Mouse (Mus musculus) mouse embryonic stem cell (cell line): ENCODE data around the gene Cp.
"Not testable (repeated sequence)": the region's sequence is repeated elsewhere in the genome, so short reads cannot be mapped to it uniquely, and the experiment has no call there.

Source experiments
- in situ Hi-C, 2 experiments: fragments of 300-500 bp; cut with MboI; formaldehyde crosslinking; loops; 1 replicate in 1 of 2; 3 replicates in 1 of 2; pipeline ENCODE4 v1.14.3; 2019 to 2020; ENCODE audit warnings: low sequenced_read_pairs in 2 of 2, low pct_unique_long_range_greater_than_20kb in 1 of 2, mixed read lengths in 1 of 2; ENCODE audit not compliant: unreplicated experiment in 1 of 2

Gene Cp

DNA sequence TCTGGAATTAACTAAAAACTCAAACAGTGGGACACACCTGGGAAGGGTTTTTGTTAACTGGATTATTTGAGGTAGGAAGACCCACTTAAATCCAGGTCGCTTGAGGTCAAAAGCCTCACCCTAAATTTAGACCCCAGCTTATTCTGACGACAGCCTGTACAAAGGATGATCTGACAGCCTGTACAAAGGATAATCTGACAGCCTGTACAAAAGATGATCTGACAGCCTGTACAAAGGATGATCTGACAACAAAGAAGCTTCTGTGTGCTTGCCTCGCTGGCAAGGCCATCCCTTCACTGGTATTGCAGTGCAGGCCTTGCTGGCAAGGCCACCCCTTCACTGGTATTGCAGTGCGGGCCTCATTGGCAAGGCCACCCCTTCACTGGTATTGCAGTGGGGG lies 44.0 kb downstream of the Cp start:
- in situ Hi-C loops: no loop called here

DNA sequence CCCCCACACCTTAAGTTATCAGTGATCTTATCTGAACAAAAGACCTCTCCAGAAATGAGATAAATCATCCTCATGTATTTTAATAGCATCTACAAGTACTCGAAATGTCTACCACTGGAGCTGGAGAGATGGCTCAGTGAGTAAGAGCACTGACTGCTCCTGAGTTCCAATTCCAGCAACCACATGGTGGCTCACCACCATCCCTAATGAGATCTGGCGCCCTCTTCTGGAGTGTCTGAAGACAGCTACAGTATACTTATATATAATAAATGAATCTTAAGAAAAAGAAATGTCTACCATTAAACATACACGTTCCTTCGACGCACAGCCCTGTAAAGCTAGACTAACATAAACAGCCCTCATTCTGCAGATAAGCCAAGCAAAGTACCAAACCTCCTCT lies 45.9 kb downstream of the Cp start:
- in situ Hi-C loops: no loop called here

DNA sequence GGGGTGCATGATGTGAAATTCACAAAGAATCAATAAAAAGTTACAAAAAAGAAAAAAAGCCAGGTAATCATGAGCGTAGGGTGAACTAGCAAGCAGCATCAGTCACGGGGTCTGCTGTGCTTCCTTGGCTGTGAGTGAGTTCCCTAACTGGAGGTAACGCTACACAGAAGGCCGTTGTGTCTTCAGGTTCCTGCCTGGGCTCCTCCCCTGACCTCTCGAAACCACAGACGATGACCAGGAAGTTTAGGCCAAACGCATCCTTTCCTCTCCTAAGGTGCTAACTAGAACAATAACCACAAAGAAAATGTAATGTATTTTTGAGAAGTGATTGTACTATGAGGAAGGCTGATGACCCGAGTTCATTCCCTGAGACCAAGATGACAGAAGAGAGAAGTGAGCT lies 47.6 kb downstream of the Cp start:
- in situ Hi-C loops: no loop called here

DNA sequence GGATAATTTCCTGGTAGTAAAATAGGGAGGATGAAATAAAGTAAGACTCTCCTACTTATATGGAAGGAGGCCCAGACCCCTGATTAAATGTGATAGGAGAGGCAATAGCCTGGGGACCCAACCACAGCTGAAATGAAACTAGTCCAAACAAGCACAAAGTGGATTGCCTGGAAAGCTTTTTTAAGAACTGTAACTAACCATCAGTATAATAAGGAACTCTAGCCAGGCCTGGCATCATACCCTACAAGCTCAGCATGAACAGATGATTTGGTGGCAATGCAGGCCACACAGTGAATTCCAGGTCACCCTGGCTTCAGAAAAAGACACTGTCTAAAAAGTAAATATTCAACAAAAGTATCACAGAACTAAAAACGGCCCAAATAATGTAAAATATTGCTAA lies 48.8 kb downstream of the Cp start:
- in situ Hi-C loops: no loop called here

DNA sequence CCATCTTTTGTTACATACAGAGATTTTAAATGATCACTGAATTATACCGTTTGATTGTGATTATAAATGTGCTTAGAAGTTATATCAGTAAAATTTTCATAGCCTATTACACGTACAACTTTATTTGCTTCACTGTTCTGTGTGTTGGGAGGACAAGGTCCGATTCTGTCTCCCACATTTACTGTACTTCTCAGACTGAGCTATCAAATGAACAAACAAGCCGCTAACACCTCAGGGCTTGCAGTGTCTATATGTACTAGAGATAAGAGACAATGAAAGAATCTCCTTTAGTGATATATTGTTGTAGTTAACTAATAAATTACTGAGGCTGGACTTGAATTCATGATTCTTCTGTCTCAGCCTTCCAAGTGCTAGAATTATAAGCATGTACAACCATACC lies 50.4 kb downstream of the Cp start:
- in situ Hi-C loops: no loop called here

DNA sequence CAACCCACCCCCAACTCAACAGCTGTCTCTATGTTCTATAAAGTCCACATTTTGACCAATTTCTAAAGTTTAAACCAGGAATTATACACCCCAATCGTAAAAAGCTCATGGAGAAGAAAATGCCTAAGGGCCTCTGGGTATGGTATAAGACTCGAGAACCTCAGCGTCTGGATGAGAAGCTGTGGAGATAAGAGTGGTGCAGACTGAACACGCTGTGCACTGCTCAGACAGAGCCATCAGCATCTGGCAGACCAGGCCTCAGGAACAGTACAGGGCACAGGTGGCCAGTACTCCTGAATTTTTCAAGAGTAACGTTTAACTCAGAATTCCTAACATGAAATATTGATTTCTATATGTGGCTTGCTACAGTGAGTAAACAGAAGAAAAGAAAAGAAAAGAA lies 50.9 kb downstream of the Cp start:
- in situ Hi-C loops: no loop called here

DNA sequence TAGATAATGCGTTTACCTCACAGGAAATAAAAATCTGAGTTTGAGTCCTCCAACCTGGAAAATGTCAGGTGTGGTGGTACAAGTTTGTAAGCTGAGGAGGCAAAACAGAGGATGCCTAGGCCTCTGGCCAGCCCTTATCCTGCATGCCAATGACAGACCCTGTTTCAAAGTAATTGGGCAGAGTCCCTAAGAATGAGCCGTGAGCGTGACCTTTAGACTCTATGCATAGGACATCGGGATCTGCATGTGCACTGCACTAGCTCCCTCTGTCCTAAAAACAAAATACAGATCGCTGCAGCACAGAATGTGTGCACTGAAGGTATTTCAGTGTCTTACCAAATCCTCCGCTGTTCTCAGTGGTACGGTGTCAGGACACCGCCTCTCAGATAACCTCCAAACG lies 53.6 kb downstream of the Cp start:
- in situ Hi-C loops: no loop called here

DNA sequence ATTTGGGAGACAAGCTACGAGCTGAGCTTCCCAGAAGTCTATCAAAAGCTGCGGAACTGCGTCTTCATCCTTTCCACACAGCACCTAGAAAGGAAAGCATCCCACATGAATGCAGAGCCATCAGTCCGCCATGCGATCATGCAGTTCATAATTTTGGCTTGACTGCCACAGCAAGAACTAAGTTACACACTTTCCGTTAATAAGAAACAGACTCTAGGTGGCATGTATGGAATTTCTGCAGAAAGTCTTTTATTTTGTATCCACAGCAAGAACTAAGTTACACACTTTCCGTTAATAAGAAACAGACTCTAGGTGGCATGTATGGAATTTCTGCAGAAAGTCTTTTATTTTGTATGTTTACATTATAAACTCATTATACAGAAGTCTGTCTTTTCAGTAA lies 54.1 kb downstream of the Cp start:
- in situ Hi-C loops: not testable (repeated sequence)

- in situ Hi-C loops: no loop called here
Observed at GRCm38 (mm10) chr3:20014454-20014853, 57.6 kb downstream of the Cp start.

DNA sequence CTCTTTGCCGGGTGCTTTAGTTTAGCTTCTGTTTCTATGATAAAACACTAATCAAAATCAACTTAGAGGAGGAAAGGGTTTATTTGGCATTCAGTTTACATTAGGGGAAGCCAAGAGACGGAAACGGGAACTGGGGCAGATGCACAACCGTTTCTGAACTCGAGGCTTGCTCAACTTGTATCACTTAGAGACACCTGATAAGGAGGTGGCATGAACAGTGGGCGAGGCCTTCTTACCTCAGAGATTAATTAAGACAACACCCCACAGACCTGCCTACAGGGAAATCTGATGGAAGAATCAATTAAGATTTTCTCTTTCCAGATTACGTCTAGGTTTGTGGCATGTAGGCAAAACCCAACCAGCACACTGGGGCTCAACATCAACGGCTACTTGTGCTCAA lies 61.2 kb downstream of the Cp start:
- in situ Hi-C loops: no loop called here

DNA sequence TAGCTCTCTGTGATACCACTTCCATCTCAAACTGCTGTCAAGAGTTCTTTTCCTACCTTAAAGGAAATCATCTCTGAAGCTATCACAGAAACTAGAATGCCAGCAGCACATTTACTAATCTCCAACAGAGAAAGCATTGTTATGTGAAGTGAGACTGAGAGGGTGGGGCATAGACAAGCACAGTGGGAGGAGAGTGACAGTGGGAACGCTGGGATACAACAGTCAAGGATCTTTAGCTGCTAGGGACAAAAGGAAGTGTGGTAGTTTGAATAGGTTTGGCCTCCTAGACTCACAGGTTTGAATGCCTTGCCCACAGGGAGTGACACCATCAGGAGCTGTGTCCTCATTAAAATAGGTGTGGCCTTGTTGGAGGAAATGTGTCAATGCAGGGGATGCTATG lies 67.0 kb downstream of the Cp start:
- in situ Hi-C loops: no loop called here

DNA sequence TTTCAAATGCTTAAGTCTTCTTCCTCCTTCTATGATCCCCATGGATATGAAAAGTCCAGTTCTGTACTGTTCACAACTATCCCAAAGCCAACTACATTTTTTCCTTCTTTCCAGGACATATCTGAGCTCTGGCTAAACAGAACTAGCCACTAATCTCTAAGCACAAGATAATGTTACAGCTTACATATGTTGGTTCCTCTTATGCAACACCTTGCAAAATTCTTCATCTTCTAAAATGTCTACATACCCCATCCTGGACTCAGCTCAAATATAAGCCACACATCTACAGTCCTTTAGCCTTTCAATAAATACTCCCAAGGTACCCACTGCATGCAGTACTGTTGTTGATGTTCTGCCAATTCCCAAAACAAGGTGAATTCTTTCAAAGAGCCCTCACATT lies 69.6 kb downstream of the Cp start:
- in situ Hi-C loops: no loop called here

DNA sequence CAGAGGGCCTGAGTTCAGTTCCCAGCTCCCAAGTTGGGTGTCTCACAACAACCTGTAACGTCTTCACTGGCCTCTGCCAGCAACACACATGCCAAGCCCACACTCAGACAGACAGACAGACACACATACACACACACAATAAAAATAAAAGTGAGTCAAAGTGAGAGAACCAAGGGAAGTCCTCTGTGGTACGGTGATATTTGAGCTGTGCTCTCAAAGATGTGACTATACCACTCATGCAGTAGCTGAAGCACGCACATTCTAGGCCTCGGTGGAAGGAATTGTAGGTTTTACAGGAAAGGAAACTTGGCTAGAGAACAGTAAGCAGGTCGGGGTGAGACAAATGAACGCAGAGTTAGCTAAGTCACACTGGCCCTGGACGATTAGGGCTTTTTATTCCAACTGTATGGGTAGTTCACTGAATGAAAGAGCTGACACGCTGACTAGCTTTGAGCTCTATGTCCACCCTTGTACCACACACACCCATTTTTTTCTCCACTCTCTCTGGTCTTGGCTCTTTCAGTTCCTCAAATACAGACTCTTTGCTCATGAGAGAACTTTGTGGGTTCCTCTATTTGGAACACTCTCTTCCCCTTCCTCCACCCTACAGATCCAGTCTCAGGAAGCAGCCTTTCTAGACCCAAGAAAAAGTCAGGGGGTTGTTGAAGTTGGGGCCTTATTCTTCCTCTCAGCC lies 70.3 kb downstream of the Cp start:
- in situ Hi-C loops: no loop called here

DNA sequence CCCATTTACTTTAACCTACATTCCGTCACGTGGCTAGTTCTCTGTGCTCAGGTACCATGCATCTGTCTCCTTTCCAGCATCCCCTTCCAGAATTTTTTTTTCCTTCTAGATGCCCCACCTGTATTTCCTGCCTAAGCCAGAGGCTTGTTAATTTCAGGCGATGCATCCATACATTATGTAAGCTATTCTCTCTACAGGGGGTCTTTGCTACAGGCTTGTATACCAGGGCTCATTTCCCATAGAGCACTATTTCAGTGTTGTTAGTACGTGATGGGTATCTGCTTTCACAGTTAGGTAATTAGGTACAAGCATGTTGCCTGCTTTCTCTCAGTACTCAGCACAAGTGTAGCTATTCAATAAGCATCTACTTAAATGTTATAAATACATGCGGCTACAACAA lies 70.9 kb downstream of the Cp start:
- in situ Hi-C loops: no loop called here

- in situ Hi-C loops: no loop called here
Observed at GRCm38 (mm10) chr3:20028640-20029039, 71.8 kb downstream of the Cp start.

DNA sequence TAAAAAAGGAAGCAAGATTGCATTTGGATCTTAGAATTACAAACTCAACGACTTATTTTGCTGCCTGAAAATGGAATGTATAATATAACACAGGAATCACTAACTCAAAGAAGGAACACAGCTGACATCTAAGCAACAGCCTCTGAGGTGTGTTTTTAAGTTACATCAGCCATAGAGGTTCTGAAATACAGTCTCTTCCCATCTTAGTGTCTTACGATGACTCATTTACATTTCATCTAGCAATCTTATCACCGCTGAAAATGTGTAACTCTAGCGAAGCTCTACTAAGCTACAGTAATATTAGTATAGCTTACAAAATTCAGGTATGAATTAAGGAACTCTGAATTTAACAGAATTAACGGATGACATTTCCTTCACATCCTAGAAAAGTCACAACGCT lies 74.0 kb downstream of the Cp start:
- in situ Hi-C loops: no loop called here

- in situ Hi-C loops: no loop called here
Observed at GRCm38 (mm10) chr3:20033761-20034718, 77.2 kb downstream of the Cp start.

DNA sequence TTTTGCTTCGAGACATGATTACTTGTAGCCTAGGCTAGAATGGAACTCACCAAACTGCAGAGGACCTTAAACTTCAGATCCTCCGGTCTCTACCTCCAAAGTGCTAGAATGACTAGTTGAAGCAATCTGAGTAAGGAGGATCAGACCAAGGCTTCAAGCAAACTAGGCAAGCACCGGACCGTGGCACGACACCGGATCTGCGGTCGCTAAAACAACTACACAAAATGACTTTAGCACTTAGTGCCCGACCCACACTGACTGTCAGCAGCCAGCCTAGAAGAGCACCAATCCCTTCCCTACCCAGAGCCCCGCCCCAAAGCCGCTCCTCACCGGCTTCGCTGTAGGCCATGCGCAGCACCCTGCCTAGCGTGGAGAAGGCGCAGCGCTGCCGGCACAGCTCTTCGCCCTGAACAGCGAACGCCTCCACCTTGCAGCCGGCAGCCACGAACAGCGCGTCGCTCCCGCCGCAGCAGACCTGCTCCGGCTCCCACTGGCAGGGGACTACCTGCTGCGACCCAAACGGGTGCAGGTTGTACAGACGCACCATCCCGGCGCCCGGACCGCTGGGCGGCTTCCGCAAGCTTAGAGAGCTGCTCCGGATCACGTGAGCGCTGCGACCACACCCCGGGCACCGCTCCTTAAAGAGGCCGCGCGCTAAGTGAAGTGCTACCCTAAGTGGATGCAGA lies 78.0 kb downstream of the Cp start, which contains the start of gene Hps3:
Gene Hps3, minus strand, starts transcription at position 597 of the 686 bp plus-strand sequence.
- in situ Hi-C loops: no loop called here

DNA sequence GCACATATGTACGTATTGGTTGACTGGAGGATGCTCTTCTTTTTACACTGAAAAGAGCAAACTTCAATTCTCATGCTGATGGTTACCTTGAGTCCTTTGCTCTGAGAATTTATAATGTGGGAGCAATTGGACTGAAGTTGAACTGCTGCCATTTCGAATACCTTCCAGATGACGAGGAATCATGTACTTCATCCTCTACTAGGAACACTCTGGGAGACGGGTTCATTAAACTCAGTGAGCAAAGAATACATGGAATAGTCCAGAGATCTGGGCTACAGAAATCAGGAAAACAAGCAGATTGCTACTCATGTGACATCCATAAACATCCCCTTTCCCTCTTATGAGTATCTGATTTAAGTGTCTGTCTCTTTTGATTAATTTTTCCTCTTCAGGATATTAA lies 79.2 kb downstream of the Cp start:
- in situ Hi-C loops: no loop called here
